Mouse (Mus musculus): Measurements from ENCODE around the gene Ppp2r1b.

The Ppp2r1b gene

GRCm38 (mm10) chr9:50836097-50836496, 9.0 kb upstream of the Ppp2r1b start:
- DNase-seq (ENCODE audit: low read depth, low spot score): no peak

DNA sequence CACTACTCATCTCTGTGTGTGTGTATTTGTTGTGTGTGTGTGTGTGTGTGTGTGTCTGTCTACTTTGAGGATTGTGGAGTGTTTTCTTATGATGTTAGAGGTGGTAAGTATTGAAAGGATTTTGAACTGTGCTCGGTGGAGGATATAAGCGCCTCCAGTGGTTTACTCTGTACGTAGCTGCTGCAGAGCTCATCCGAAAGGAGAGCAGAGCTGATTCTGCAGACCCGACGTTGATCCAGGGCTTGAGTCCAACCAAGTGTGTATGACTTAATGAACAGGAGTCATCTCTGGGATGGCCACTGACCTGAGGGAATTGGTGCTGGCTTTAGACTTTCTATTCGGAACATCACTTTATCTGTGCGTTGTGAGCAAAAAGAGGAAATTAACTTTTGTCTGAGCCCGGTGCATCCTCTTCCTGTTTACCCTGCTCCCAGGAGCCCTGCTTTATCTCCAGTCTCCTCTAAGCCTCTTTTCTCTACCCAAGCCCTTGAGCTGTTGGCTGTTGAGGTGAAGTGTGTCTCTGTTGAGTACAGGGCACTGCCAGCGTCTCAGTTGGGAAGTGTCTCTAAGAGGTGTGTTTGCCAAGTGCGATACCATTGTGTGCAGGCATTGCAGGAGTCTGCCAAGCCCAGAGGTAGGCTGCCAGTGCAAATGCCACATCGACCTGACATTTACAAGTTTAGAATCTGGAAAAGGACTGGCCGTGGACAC, 3.9 kb upstream of the Ppp2r1b start:
- no peak for DNase-seq (ENCODE audit: low read depth, low spot score)

- no peak for DNase-seq (ENCODE audit: low read depth, low spot score)
These were observed 446 bp downstream of the Ppp2r1b start for GRCm38 (mm10) chr9:50845547-50845946.

- DNase-seq (ENCODE audit: low read depth, low spot score): no peak
These were observed 2.0 kb downstream of the Ppp2r1b start for GRCm38 (mm10) chr9:50847133-50847532.

GRCm38 (mm10) chr9:50847606-50848368, 2.7 kb downstream of the Ppp2r1b start:
- no peak for DNase-seq (ENCODE audit: low read depth, low spot score)

GRCm38 (mm10) chr9:50848821-50849220, 3.7 kb downstream of the Ppp2r1b start:
- no peak for DNase-seq (ENCODE audit: low read depth, low spot score)

DNA sequence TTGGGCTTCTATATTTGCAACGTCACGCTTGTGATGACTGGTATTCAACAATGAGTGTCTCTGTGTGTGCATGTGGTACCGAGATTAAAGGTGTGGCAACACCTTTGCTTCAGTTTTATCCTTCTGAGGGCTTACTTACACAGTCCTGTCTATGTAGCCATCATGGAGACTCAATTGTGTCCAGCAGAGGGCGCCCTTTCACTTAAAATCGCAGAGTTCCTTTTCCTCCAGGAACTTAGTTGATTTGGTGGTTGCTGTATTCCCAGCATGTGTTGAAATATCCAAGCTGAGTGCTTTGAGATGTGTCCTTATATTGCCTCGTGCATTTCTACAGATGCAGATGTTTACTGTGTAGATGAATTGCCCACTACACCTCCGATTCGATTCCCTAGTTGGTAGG, 4.1 kb downstream of the Ppp2r1b start:
- DNase-seq (ENCODE audit: low read depth, low spot score): peak; percentile 76

DNA sequence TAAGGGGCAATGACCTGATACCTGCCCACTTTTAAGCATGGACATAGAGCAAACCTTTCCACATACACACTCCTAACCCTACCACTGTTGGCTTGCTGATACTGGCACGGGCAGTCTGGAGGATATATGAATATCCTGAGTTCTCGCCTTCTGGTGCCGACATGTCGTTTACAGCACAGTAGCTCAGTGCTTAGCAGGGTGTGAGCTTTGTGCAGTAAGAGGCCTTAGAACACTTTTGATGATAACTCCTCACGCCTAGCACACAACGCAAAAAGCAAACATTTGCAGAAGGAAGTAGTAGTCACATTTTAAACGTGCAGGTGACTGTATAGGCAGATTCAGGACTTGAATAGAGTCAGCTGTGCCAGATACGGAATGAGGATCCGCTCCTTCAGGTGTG, 4.7 kb downstream of the Ppp2r1b start:
- DNase-seq (ENCODE audit: low read depth, low spot score): no peak

DNA sequence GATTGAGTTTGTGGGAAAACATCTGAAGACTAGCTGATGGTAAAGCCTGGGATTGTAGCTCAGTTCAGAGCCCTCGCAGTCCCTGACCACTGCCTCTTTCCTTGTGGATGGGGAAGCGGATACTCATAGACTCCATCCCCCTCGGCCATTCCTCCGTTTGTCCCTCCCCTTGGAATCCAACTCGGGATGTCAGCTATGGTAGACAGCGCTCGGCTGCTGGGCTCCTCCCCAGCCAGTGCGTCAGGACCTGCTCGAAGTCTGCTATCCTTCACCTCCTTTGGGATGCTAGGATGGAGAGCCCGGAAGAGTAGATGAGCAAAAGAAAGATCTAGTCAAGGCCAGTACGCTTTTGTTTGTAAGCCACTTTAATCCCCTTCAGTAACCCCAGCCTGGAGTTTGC, 5.2 kb downstream of the Ppp2r1b start:
- DNase-seq (ENCODE audit: low read depth, low spot score): no peak

GRCm38 (mm10) chr9:50850713-50851112, 5.6 kb downstream of the Ppp2r1b start:
- DNase-seq (ENCODE audit: low read depth, low spot score): no peak

DNA sequence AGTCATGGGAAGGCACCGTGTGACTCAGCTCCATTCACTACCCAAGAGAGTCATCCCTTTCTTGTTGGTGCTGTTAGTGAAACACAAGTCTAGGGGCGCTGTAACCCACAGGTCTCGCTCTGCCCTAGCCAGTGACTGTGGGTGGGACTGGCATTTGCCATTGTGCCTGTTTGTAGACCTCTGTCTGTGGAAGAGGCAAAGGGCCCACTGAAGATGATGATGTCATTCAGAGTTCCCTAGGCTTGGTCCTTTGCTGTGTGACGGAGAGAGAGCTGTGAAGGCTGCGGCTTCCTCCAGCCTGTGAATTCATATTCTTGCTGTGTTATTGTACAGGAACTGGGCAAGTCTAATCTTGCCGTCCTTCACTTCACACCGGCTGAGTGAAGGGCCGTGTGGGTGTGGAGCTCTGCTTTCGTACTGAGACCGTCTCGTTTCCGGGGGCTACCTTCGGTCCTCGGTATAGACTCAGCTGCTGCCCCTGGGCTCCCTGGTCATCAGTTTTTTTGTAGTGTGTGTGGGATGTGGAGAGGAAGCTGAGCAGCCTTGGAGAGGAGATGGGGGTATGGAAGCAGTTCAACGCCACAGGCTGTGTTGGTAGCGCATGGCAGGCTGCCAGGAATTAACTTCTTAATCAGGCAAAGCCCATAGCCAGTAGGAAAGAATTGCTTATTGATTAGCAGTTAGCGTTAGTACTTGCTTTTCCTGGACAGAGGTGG, 7.7 kb downstream of the Ppp2r1b start:
- no peak for DNase-seq (ENCODE audit: low read depth, low spot score)

GRCm38 (mm10) chr9:50854376-50854775, 9.3 kb downstream of the Ppp2r1b start:
- no peak for DNase-seq (ENCODE audit: low read depth, low spot score)

- DNase-seq (ENCODE audit: low read depth, low spot score): no peak
These were observed 10.1 kb downstream of the Ppp2r1b start for GRCm38 (mm10) chr9:50855133-50855766.

- DNase-seq (ENCODE audit: low read depth, low spot score): no peak
These were observed 10.7 kb downstream of the Ppp2r1b start for GRCm38 (mm10) chr9:50855780-50856179.

GRCm38 (mm10) chr9:50856341-50857081, 11.4 kb downstream of the Ppp2r1b start:
- peak; percentile 91 for DNase-seq (ENCODE audit: low read depth, low spot score)

DNA sequence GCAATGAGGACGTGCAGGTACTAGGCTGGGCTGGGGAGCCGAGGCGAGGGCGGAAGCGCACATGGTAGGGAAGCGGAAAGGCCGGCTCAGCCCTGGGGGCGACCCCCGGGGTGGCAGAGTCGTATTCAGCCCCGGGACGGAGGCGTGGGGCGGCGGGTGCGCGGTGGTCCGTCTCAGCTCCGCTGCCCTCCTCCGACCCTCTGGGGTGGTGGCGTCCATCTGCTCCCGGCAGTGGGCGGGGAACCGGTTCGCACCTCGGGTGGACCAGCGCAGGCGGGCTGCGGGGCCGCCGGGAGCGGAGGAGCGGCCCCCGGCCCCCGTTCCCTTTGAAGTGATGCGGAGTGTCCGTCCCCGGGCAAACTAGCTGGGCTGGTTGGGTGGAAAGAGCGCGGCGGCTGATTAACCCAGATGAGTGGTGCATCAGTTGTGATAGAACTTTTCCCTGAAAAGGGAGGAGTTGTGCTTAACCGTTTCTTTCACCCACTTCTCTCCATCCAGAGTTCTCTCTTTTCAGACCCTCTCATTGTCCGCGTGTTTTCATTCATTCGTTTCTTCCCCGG, 12.1 kb downstream of the Ppp2r1b start:
- no peak for DNase-seq (ENCODE audit: low read depth, low spot score)

DNA sequence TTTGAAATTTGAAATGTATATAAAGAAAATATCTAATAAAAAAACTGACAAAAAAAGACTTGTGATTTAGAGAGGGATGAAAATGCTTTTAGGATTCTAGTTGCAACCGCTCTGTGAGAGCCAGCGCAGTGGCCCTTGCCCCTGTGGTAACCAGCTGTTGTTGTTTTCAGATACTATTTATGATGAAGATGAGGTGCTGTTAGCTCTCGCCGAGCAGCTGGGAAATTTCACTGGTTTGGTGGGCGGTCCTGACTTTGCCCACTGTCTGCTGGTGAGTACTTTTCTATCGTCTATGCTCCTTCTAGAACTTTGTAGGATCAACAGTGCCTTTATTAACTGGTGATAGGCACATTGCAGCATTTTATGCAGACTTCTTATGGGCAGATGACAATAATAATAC, 13.6 kb downstream of the Ppp2r1b start:
- no peak for DNase-seq (ENCODE audit: low read depth, low spot score)

GRCm38 (mm10) chr9:50861119-50861839, 16.2 kb downstream of the Ppp2r1b start:
- DNase-seq (ENCODE audit: low read depth, low spot score): no peak

GRCm38 (mm10) chr9:50863824-50864223, 18.7 kb downstream of the Ppp2r1b start:
- no peak for DNase-seq (ENCODE audit: low read depth, low spot score)

GRCm38 (mm10) chr9:50864877-50865276, 19.8 kb downstream of the Ppp2r1b start:
- no peak for DNase-seq (ENCODE audit: low read depth, low spot score)
